Mouse (Mus musculus): Measurements from ENCODE around the gene Mical3. TPM values are rescaled to one million over a fixed set of nuclear protein-coding genes. Genes with fewer than 3 reads are reported as not detected.

Gene Mical3
- total RNA-seq, 2 experiments from 2014 or later, result 107 to 142 TPM

GRCm38 (mm10) chr6:120898188-120898833 is 232.5 kb downstream of the Mical3 start:
- DNase-seq (ENCODE audit: low spot score in 2 of 2), result peak; percentile 30 to 49

DNA sequence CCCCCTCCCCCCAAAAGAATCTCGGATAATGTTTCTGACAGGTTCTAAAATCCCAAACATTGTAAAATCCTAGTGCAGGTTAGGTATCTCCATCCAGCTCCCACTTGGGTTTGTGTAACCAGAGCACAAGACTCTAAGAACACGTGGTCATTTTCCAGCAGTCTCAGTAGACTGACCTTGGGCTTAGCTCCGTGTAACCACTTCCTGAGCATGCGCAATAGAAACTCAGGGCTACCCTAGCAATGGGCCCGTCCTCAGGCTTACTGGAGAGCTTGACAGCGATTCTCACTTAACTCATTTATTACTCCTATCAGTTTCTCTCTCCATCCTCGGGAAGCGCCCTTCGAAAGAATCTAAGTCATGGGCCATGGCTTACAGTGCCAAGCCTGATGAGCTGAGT is 236.3 kb downstream of the Mical3 start:
- intact Hi-C loops (cut with DNase I), result no loop called here
- DNase-seq (ENCODE audit: low spot score in 2 of 2), result no peak

More at GRCm38 (mm10) chr6:120898188-120898833, 232.5 kb downstream of the Mical3 start:
- intact Hi-C loops (cut with DNase I), result loop anchor here (5.0 kb wide), 1 partner anchor 279 kb away; no protein-coding TSS in a partner anchor

DNA sequence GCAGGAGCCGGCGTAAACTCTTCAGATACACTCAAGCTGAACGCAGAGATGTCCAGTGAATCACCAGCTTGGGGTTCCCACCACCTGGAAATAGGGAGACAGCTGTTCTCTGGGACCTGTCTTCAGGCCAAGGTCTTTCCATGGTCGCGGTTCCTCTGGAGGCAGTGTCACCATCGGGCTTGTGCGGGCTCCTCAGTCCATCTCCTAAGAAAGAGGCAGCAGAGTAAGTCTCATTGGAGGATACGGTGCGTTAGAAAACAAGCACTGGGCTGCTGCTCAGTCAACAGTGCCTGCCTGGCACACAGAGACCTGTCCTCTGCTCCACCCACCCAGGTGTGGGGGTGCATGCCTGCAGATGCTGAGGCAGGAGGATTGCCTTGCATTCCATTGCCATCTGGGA is 236.7 kb downstream of the Mical3 start:
- DNase-seq (ENCODE audit: low spot score in 2 of 2), result no peak
- intact Hi-C loops (cut with DNase I), result no loop called here

DNA sequence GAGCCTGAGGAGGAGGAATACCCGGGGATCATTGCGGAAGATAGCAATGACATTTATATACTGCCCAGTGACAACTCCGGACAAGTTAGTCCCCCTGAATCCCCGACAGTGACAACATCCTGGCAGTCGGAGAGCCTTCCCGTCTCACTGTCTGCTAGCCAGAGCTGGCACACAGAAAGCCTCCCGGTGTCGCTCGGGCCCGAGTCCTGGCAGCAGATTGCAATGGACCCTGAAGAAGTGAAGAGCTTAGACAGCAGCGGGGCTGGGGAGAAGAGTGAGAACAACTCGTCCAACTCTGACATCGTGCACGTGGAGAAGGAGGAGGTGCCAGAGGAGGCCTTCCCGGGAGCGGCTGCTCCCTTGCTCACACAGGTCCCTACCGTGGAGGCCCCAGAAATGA is 244.1 kb downstream of the Mical3 start:
- no peak for DNase-seq (ENCODE audit: low spot score in 2 of 2)
- intact Hi-C loops (cut with DNase I), result no loop called here

- intact Hi-C loops (cut with DNase I), result no loop called here
- DNase-seq (ENCODE audit: low spot score in 2 of 2), result no peak
Measured at GRCm38 (mm10) chr6:120884436-120884835, 246.4 kb downstream of the Mical3 start.

Other genes with a start within 250 kb of the Mical3 start
- gene Bid, start 214.1 kb downstream of the Mical3 start, total RNA-seq (2021), result 10 to 100 TPM; 10.7 to 12.7 TPM
- gene Pex26, start 52.7 kb upstream of the Mical3 start, total RNA-seq (2021), result 10 to 100 TPM; 14.8 to 15.0 TPM
- 1 to 10 TPM; 6.6 to 9.1 TPM for gene Tuba8, start 79.7 kb upstream of the Mical3 start, total RNA-seq (2021)
- not detected for gene Usp18, start 114.9 kb upstream of the Mical3 start, total RNA-seq (2021)
- 10 to 100 TPM; 19.9 to 21.4 TPM for gene Slc6a13, start 169.2 kb upstream of the Mical3 start, total RNA-seq (2021)
- 1 to 10 TPM; 1.7 to 2.4 TPM for gene Slc6a12, start 212.1 kb upstream of the Mical3 start, total RNA-seq (2021)